Mouse (Mus musculus) ES-E14 (cell line): ENCODE data around the gene Spa17. TPM values are rescaled to one million over a fixed set of nuclear protein-coding genes. Genes with fewer than 3 reads are reported as not detected.

Experiments used
- DNase-seq: peaks from one replicate; pipeline ENCODE4 v3.0.0-alpha.2; 2013; ENCODE audit warnings: low read depth, low spot score
- H3K27ac ChIP-seq: 2 replicates; pipeline ENCODE4 v1.5.1; 2012; ENCODE audit warnings: low read depth, mild to moderate bottlenecking, low read length, moderate library complexity, mixed read lengths; ENCODE audit not compliant: poor library complexity, insufficient read depth, severe bottlenecking
- H3K36me3 ChIP-seq: 2 replicates; pipeline ENCODE4 v1.6.1; 2012; ENCODE audit warnings: mild to moderate bottlenecking, low read length, moderate library complexity, mixed read lengths; ENCODE audit not compliant: control insufficient read depth, poor library complexity, insufficient read depth, severe bottlenecking
- H3K4me1 ChIP-seq, 2 experiments: fragments of 150-350 bp in 1 of 2; sonication (generic) in 1 of 2; 2 replicates each; pipeline ENCODE4 v1.6.1; 2012; ENCODE audit warnings: low read length in 2 of 2, mild to moderate bottlenecking in 1 of 2, mixed read lengths in 1 of 2; ENCODE audit not compliant: control insufficient read depth in 2 of 2, insufficient read depth in 2 of 2, poor library complexity in 1 of 2
- H3K4me3 ChIP-seq, 2 experiments: fragments of 150-350 bp in 1 of 2; sonication (generic) in 1 of 2; 2 replicates each; pipeline ENCODE4 v1.5.1; 2012; ENCODE audit warnings: low read length in 2 of 2, low read depth in 1 of 2, mild to moderate bottlenecking in 1 of 2, mixed read lengths in 1 of 2; ENCODE audit not compliant: insufficient read depth in 1 of 2, poor library complexity in 1 of 2, severe bottlenecking in 1 of 2
- H3K9ac ChIP-seq: 2 replicates; pipeline ENCODE4 v1.6.1; 2012; ENCODE audit warnings: low read depth, mild to moderate bottlenecking, low read length, mixed read lengths; ENCODE audit not compliant: poor library complexity, insufficient read depth, severe bottlenecking
- H3K9me3 ChIP-seq: fragments of 150-350 bp; sonication (generic); 2 replicates; pipeline ENCODE4 v1.6.1; 2012; ENCODE audit warnings: low read depth, mild to moderate bottlenecking, low read length; ENCODE audit not compliant: control insufficient read depth, insufficient read depth
- CHD2 ChIP-seq: IDR thresholded peaks from 2 replicates; pipeline ENCODE4 v1.6.1; 2014; ENCODE audit warnings: mild to moderate bottlenecking, low read depth, low read length, inconsistent platforms
- HCFC1 ChIP-seq: IDR thresholded peaks from 2 replicates; pipeline ENCODE4 v1.6.1; 2012; ENCODE audit warnings: low read length, inconsistent platforms, borderline replicate concordance; ENCODE audit not compliant: insufficient read depth
- MAFK ChIP-seq: IDR thresholded peaks from 2 replicates; pipeline ENCODE4 v1.6.1; 2014; ENCODE audit warnings: mild to moderate bottlenecking, low read depth, low read length, inconsistent platforms; ENCODE audit not compliant: insufficient read depth
- ZC3H11A ChIP-seq: IDR thresholded peaks from 2 replicates; pipeline ENCODE4 v1.6.1; 2012; ENCODE audit warnings: low read depth, mild to moderate bottlenecking, inconsistent platforms, low read length, borderline replicate concordance
- ZNF384 ChIP-seq: IDR thresholded peaks from 2 replicates; pipeline ENCODE4 v1.6.1; 2012; ENCODE audit warnings: low read depth, low read length, inconsistent platforms
- in situ Hi-C, 2 experiments: fragments of 600-800 bp; cut with MboI; formaldehyde crosslinking; loops; one replicate each; pipeline ENCODE4 v1.15.1; 2025; ENCODE audit warnings: low sequenced_read_pairs in 2 of 2, inconsistent platforms in 1 of 2; ENCODE audit not compliant: unreplicated experiment in 2 of 2
- total RNA-seq: library from RNA; depleted of rRNA; stranded (reverse); fragments of 300-350 nt; gene quantifications from 2 replicates; pipeline ENCODE4 v1.2.3, GENCODE M21; 2012

Spa17 gene
- total RNA-seq, 1 experiment = 2.7 TPM

GRCm38 (mm10) chr9:37632305-37632704 lies 18.8 kb upstream of the Spa17 start:
- TF ChIP-seq MAFK = no peak
- no peak for TF ChIP-seq CHD2
- no peak for TF ChIP-seq ZNF384
- no peak for TF ChIP-seq ZC3H11A
- TF ChIP-seq HCFC1 = no peak
- DNase-seq = no peak
- Histone ChIP-seq H3K36me3 (no peaks in the 10 kb centered on the region), H3K4me3 (no peak overlapping the region), H3K9me3 (no peaks in the 10 kb centered on the region), H3K9ac (no peak overlapping the region), H3K27ac (no peak overlapping the region), H3K4me1 (peaks cover 0 to 8% of the 10 kb centered on the region in 2 experiments; a peak in 2 of 4 replicates)
- in situ Hi-C loops = no loop called here

DNA sequence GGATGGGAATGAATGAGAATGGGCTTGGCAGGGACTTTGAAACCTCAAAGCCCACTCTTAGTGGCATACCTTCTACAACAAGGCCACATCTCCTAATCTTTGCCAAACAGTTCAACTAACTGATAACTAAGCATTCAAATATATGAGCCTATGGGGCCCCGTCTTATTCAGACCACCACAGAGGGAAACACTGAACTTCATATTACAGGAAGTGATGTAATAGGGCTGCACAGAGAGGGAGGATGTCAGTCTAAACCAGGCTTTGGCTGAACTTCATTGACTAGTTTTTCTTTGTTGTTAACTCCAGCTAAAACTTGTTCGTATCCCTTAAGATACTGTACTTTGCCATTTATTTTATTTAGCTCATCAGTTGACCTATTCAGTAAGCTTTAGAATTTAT lies 16.4 kb upstream of the Spa17 start:
- Histone ChIP-seq H3K36me3 (no peaks in the 10 kb centered on the region), H3K4me1 (peaks cover 0 to 18% of the 10 kb centered on the region in 2 experiments; a peak in 2 of 4 replicates), H3K27ac (no peak overlapping the region), H3K9me3 (no peaks in the 10 kb centered on the region), H3K9ac (no peak overlapping the region), H3K4me3 (no peak overlapping the region)
- no peak for TF ChIP-seq HCFC1
- no peak for TF ChIP-seq MAFK
- no peak for TF ChIP-seq CHD2
- no peak for TF ChIP-seq ZNF384
- TF ChIP-seq ZC3H11A = no peak
- in situ Hi-C loops = no loop called here
- DNase-seq = no peak

DNA sequence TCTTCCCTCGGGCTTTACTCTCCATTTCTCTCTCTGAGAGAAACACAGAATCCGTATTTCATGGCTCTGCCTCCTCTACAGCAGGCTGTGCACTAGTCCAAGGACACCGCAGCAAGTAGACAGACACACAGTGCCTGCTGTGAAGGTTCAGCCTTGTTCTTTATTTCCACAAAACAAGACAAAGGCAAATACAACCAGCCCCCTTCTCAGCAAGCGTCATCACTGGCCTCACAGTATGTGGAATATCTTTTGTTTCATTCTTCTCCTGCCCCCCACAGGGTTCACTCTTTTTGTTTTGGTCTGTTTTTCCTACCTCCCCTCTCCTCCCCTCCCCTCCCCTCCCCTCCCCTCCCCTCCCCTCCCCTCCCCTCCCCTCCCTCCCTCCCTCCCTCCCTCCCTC lies 15.1 kb upstream of the Spa17 start:
- no peak overlapping the region for H3K9ac ChIP-seq
- no peak for DNase-seq
- no peak overlapping the region for H3K4me3 ChIP-seq
- no peaks in the 10 kb centered on the region for H3K36me3 ChIP-seq
- in situ Hi-C loops = no loop called here
- TF ChIP-seq CHD2 = no peak
- no peak for TF ChIP-seq ZC3H11A
- TF ChIP-seq HCFC1 = no peak
- TF ChIP-seq ZNF384 = no peak
- no peak for TF ChIP-seq MAFK
- peaks cover 0 to 18% of the 10 kb centered on the region in 2 experiments; a peak in 2 of 4 replicates for H3K4me1 ChIP-seq
- H3K27ac ChIP-seq = no peak overlapping the region; the same call in 1 of the 2 replicates
- H3K9me3 ChIP-seq = no peaks in the 10 kb centered on the region

GRCm38 (mm10) chr9:37627263-37627662 lies 13.7 kb upstream of the Spa17 start:
- in situ Hi-C loops = no loop called here
- Histone ChIP-seq H3K9me3 (no peaks in the 10 kb centered on the region), H3K4me3 (no peak overlapping the region), H3K4me1 (peaks cover 0 to 18% of the 10 kb centered on the region in 2 experiments; a peak in 2 of 4 replicates), H3K9ac (no peak overlapping the region), H3K36me3 (no peaks in the 10 kb centered on the region), H3K27ac (no peak overlapping the region)
- TF ChIP-seq ZNF384 (no peak), ZC3H11A (no peak), HCFC1 (no peak), CHD2 (no peak), MAFK (no peak)
- no peak for DNase-seq

DNA sequence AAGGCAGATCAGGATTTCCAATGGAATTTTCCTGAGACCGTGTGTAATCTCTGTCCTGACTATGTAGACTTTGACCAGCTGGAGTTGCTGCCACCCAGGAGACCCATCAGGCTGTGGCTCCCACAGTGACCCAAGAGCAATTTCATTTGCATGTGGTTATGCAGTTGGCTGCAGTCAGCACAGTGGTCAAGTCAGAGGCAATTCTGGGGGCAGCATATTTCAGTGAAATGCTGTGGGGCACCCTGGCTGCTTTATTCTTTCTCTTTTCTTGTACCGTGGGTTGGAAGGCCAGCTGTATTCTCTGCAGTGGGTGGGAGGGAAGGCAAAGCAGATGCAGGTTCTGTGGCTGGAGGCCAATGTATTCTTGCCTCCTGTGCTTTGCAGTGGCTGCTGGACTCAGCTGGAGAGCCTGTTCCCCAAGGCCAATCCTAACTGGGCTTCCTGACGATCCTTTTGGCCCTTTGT lies 12.6 kb upstream of the Spa17 start:
- no peak overlapping the region for H3K4me3 ChIP-seq
- in situ Hi-C loops = no loop called here
- no peak overlapping the region for H3K9ac ChIP-seq
- H3K9me3 ChIP-seq = no peaks in the 10 kb centered on the region
- no peaks in the 10 kb centered on the region for H3K36me3 ChIP-seq
- DNase-seq = no peak
- peaks cover 0 to 18% of the 10 kb centered on the region in 2 experiments; a peak in 2 of 4 replicates for H3K4me1 ChIP-seq
- no peak overlapping the region for H3K27ac ChIP-seq
- TF ChIP-seq CHD2 = no peak
- TF ChIP-seq MAFK = no peak
- TF ChIP-seq ZC3H11A = no peak
- TF ChIP-seq ZNF384 = no peak
- no peak for TF ChIP-seq HCFC1
